Mouse (Mus musculus) kidney, adult 8-10 months (tissue): Measurements from ENCODE around the gene Ints5.
"Not testable (repeated sequence)": the region's sequence is repeated elsewhere in the genome, so short reads cannot be mapped to it uniquely, and the experiment has no call there.

Experiments used
- DNase-seq, 2 experiments: peaks; one replicate each; pipeline ENCODE4 v3.0.0; 2022

Gene Ints5

GRCm38 (mm10) chr19:8887585-8888463, 5.0 kb upstream of the Ints5 start:
- DNase-seq = no peak

- DNase-seq = peak; percentile 94 to 95
Observed at GRCm38 (mm10) chr19:8888511-8889385, 4.1 kb upstream of the Ints5 start, which contains the start of the genes 1810009A15Rik and Gm49416. TSS of gene 1810009A15Rik (plus strand) at chr19:8888853. TSS of gene Gm49416 (plus strand) at chr19:8888926.

GRCm38 (mm10) chr19:8895397-8895960, 2.7 kb downstream of the Ints5 start:
- DNase-seq = no peak

GRCm38 (mm10) chr19:8896231-8896630, 3.4 kb downstream of the Ints5 start:
- DNase-seq = not testable (repeated sequence)

GRCm38 (mm10) chr19:8897211-8897864, 4.5 kb downstream of the Ints5 start:
- peak; percentile 41 to 53 for DNase-seq

GRCm38 (mm10) chr19:8897865-8898495, 5.2 kb downstream of the Ints5 start, which contains the start of gene Ganab:
TSS of gene Ganab (plus strand) at chr19:8898071.
- peak; percentile 97 for DNase-seq

GRCm38 (mm10) chr19:8898576-8898975, 5.8 kb downstream of the Ints5 start:
- DNase-seq = no peak

- no peak for DNase-seq
Observed at GRCm38 (mm10) chr19:8899079-8899478, 6.3 kb downstream of the Ints5 start.

GRCm38 (mm10) chr19:8903412-8903811, 10.6 kb downstream of the Ints5 start:
- DNase-seq = no peak

- no peak for DNase-seq
Observed at GRCm38 (mm10) chr19:8908531-8908930, 15.7 kb downstream of the Ints5 start.

GRCm38 (mm10) chr19:8911810-8912209, 19.0 kb downstream of the Ints5 start:
- DNase-seq = no peak

- DNase-seq = no peak
Observed at GRCm38 (mm10) chr19:8914212-8914611, 21.4 kb downstream of the Ints5 start.

GRCm38 (mm10) chr19:8919000-8919399, 26.2 kb downstream of the Ints5 start:
- no peak for DNase-seq

- DNase-seq = no peak
Observed at GRCm38 (mm10) chr19:8919684-8920072, 26.9 kb downstream of the Ints5 start.

- peak; percentile 96 to 97 for DNase-seq
Observed at GRCm38 (mm10) chr19:8920073-8920736, 27.4 kb downstream of the Ints5 start, which contains the start of gene B3gat3. TSS of gene B3gat3 (plus strand) at chr19:8920374.

- no peak for DNase-seq
Observed at GRCm38 (mm10) chr19:8920836-8921291, 28.1 kb downstream of the Ints5 start.

GRCm38 (mm10) chr19:8921741-8922140, 28.9 kb downstream of the Ints5 start:
- no peak for DNase-seq

GRCm38 (mm10) chr19:8926766-8927165, 34.0 kb downstream of the Ints5 start:
- DNase-seq = no peak

- no peak for DNase-seq
Observed at GRCm38 (mm10) chr19:8927891-8928525, 35.2 kb downstream of the Ints5 start.

GRCm38 (mm10) chr19:8928689-8929223, 36.0 kb downstream of the Ints5 start:
- no peak for DNase-seq
